Mouse (Mus musculus) liver, embryonic 11.5 days (tissue): ENCODE results near the gene Wdr82. TPM values are rescaled to one million over a fixed set of nuclear protein-coding genes. Genes with fewer than 3 reads are reported as not detected.
A peak's percentile ranks its signal among the peaks of the same experiment; 100 is the strongest.

Experiments
- ATAC-seq: fragments of 200-750 bp; cut with Nextera tagmentation; replicated peaks from 2 replicates; pipeline ENCODE4 v1.8.0; 2017; ENCODE audit warnings: moderate number of reproducible peaks, mild to moderate bottlenecking, moderate TSS enrichment, moderate library complexity; ENCODE audit not compliant: low FRiP score
- DNase-seq: peaks from one replicate; pipeline ENCODE4 v3.0.0-alpha.2; 2017; ENCODE audit warnings: low spot score
- H3K27ac ChIP-seq: fragments of 300-500 bp; sonication (generic); 2 replicates; pipeline ENCODE4 v1.5.1; 2014; ENCODE audit warnings: mild to moderate bottlenecking, low read depth, low read length, control low read depth
- H3K27me3 ChIP-seq: fragments of 300-500 bp; sonication (generic); replicated peaks from 2 replicates; pipeline ENCODE4 v1.6.1; 2014; ENCODE audit warnings: low read length, mixed read lengths; ENCODE audit not compliant: control insufficient read depth, insufficient read depth
- H3K36me3 ChIP-seq: fragments of 300-500 bp; sonication (generic); 2 replicates; pipeline ENCODE4 v1.6.1; 2014; ENCODE audit warnings: mild to moderate bottlenecking, low read length, moderate library complexity, mixed read lengths; ENCODE audit not compliant: control insufficient read depth, insufficient read depth
- H3K4me1 ChIP-seq: fragments of 300-500 bp; sonication (generic); replicated peaks from 2 replicates; pipeline ENCODE4 v1.6.1; 2014; ENCODE audit warnings: low read length, mixed read lengths; ENCODE audit not compliant: control insufficient read depth, insufficient read depth
- H3K4me2 ChIP-seq: fragments of 300-500 bp; sonication (generic); 2 replicates; pipeline ENCODE4 v1.6.1; 2014; ENCODE audit warnings: mild to moderate bottlenecking, control low read depth, moderate library complexity
- H3K4me3 ChIP-seq: fragments of 300-500 bp; sonication (generic); 2 replicates; pipeline ENCODE4 v1.5.1; 2014; ENCODE audit warnings: low read depth, low read length, control low read depth
- H3K9ac ChIP-seq: fragments of 300-500 bp; sonication (generic); 2 replicates; pipeline ENCODE4 v1.6.1; 2014; ENCODE audit warnings: low read depth, low read length, control low read depth
- H3K9me3 ChIP-seq: fragments of 300-500 bp; sonication (generic); 2 replicates; pipeline ENCODE4 v1.6.1; 2016; ENCODE audit warnings: low read length, inconsistent platforms, mixed read lengths; ENCODE audit not compliant: control insufficient read depth
- WGBS: fragments of 180-500 bp; shearing (Covaris S2); extraction: QIAGEN DNeasy Blood & Tissue Kit; methylation state at CpG from one replicate; pipeline ENCODE4 v1.1.7; 2014; 5-methylcytosine and 5-hydroxymethylcytosine counted together
- polyA plus RNA-seq: library from polyadenylated mRNA; unstranded; fragments of >200 nt; fragmentation: Nextera tagmentation; extraction: Ambion mirVana; gene quantifications from 2 replicates; pipeline ENCODE4 v1.2.1, GENCODE M21; 2014

Gene Wdr82
- polyA plus RNA-seq, 1 experiment from 2014 or later: 18.8 TPM

- no peaks in the 10 kb centered on the region for H3K36me3 ChIP-seq
- no peak overlapping the region for H3K27ac ChIP-seq
- H3K4me1 ChIP-seq: peaks cover 21% of the 10 kb centered on the region
- H3K4me2 ChIP-seq: no peak overlapping the region
- H3K4me3 ChIP-seq: no peak overlapping the region
- 55% methylated on average over 8 of the region's 8 CpGs for WGBS
- ATAC-seq (peak; percentile 59; the same call in 1 of the 2 replicates), DNase-seq (no peak)
- no peaks in the 10 kb centered on the region for H3K9me3 ChIP-seq
- H3K27me3 ChIP-seq: peaks cover 35% of the 10 kb centered on the region
- no peak overlapping the region for H3K9ac ChIP-seq
Measured at GRCm38 (mm10) chr9:106227790-106228429, 57.2 kb downstream of the Wdr82 start.

- Histone ChIP-seq H3K36me3 (peaks cover 7% of the 10 kb centered on the region; the same call in 1 of the 2 replicates), H3K9ac (no peak overlapping the region), H3K4me2 (no peak overlapping the region), H3K9me3 (no peaks in the 10 kb centered on the region), H3K4me3 (no peak overlapping the region), H3K27me3 (peaks cover 20% of the 10 kb centered on the region), H3K4me1 (peaks cover 21% of the 10 kb centered on the region), H3K27ac (no peak overlapping the region; the same call in 1 of the 2 replicates)
- WGBS: 61% methylated on average over 9 of the region's 9 CpGs
- DNase-seq (no peak), ATAC-seq (no peak; the same call in 1 of the 2 replicates)
Measured at GRCm38 (mm10) chr9:106230051-106230733, 59.5 kb downstream of the Wdr82 start.

- H3K27me3 ChIP-seq: peaks cover 15% of the 10 kb centered on the region
- no peak for DNase-seq
- no peak overlapping the region for H3K4me3 ChIP-seq
- no peak for ATAC-seq
- H3K27ac ChIP-seq: no peak overlapping the region
- no peak overlapping the region for H3K4me2 ChIP-seq
- H3K9ac ChIP-seq: no peak overlapping the region
- WGBS: 34% methylated on average over 3 of the region's 3 CpGs
- peaks cover 7% of the 10 kb centered on the region; the same call in 1 of the 2 replicates for H3K36me3 ChIP-seq
- peaks cover 20% of the 10 kb centered on the region for H3K4me1 ChIP-seq
- H3K9me3 ChIP-seq: no peaks in the 10 kb centered on the region
Measured at GRCm38 (mm10) chr9:106230734-106231106, 60.0 kb downstream of the Wdr82 start.

GRCm38 (mm10) chr9:106231220-106231619 lies 60.5 kb downstream of the Wdr82 start:
- Histone ChIP-seq H3K27me3 (peaks cover 10% of the 10 kb centered on the region), H3K36me3 (peaks cover 7% of the 10 kb centered on the region; the same call in 1 of the 2 replicates), H3K4me3 (no peak overlapping the region), H3K9ac (no peak overlapping the region), H3K4me2 (no peak overlapping the region), H3K9me3 (no peaks in the 10 kb centered on the region), H3K27ac (no peak overlapping the region), H3K4me1 (peaks cover 15% of the 10 kb centered on the region)
- 61% methylated on average over 7 of the region's 7 CpGs for WGBS
- DNase-seq (no peak), ATAC-seq (no peak)

GRCm38 (mm10) chr9:106231816-106232215 lies 61.1 kb downstream of the Wdr82 start:
- no peak overlapping the region for H3K27ac ChIP-seq
- peaks cover 12% of the 10 kb centered on the region; the same call in 1 of the 2 replicates for H3K36me3 ChIP-seq
- DNase-seq (no peak), ATAC-seq (no peak)
- peaks cover 4% of the 10 kb centered on the region; the same call in 1 of the 2 replicates for H3K27me3 ChIP-seq
- H3K4me2 ChIP-seq: no peak overlapping the region
- no peak overlapping the region for H3K9ac ChIP-seq
- H3K9me3 ChIP-seq: no peaks in the 10 kb centered on the region
- 76% methylated on average over 4 of the region's 4 CpGs for WGBS
- no peak overlapping the region for H3K4me3 ChIP-seq
- H3K4me1 ChIP-seq: peaks cover 12% of the 10 kb centered on the region; the same call in 1 of the 2 replicates

- Histone ChIP-seq H3K4me2 (no peak overlapping the region), H3K4me3 (no peak overlapping the region), H3K9ac (no peak overlapping the region), H3K4me1 (peaks cover 6% of the 10 kb centered on the region; the same call in 1 of the 2 replicates), H3K27ac (no peak overlapping the region), H3K36me3 (peaks cover 19% of the 10 kb centered on the region; the same call in 1 of the 2 replicates), H3K9me3 (no peaks in the 10 kb centered on the region), H3K27me3 (no peaks in the 10 kb centered on the region)
- WGBS: 84% methylated on average over 3 of the region's 3 CpGs
- no peak for ATAC-seq
- no peak for DNase-seq
Measured at GRCm38 (mm10) chr9:106232956-106233355, 62.2 kb downstream of the Wdr82 start.

- WGBS: 82% methylated on average over 6 of the region's 6 CpGs
- no peaks in the 10 kb centered on the region for H3K27me3 ChIP-seq
- no peak overlapping the region for H3K4me3 ChIP-seq
- H3K4me2 ChIP-seq: no peak overlapping the region
- DNase-seq (no peak), ATAC-seq (no peak)
- peaks cover 27% of the 10 kb centered on the region for H3K36me3 ChIP-seq
- no peak overlapping the region for H3K9ac ChIP-seq
- H3K9me3 ChIP-seq: no peaks in the 10 kb centered on the region
- no peak overlapping the region for H3K27ac ChIP-seq
- no peaks in the 10 kb centered on the region for H3K4me1 ChIP-seq
Measured at GRCm38 (mm10) chr9:106233953-106234352, 63.2 kb downstream of the Wdr82 start.

- Histone ChIP-seq H3K36me3 (peaks cover 35% of the 10 kb centered on the region), H3K9ac (no peak overlapping the region), H3K27me3 (no peaks in the 10 kb centered on the region), H3K4me1 (no peaks in the 10 kb centered on the region), H3K27ac (no peak overlapping the region), H3K9me3 (no peaks in the 10 kb centered on the region), H3K4me2 (no peak overlapping the region), H3K4me3 (no peak overlapping the region)
- 90% methylated on average over 23 of the region's 23 CpGs for WGBS
- ATAC-seq (no peak), DNase-seq (no peak)
Measured at GRCm38 (mm10) chr9:106235194-106235830, 64.6 kb downstream of the Wdr82 start.
